Mouse (Mus musculus) limb, embryonic 11.5 days (tissue): ENCODE measurements around the gene Rapgef5. TPM values are rescaled to one million over a fixed set of nuclear protein-coding genes. Genes with fewer than 3 reads are reported as not detected.

Experiments used
- ATAC-seq: fragments of 200-750 bp; cut with Nextera tagmentation; 2 replicates; pipeline ENCODE4 v1.8.0; 2017; ENCODE audit warnings: low read depth; ENCODE audit not compliant: insufficient number of reproducible peaks, low FRiP score, low TSS enrichment
- DNase-seq: peaks from one replicate; pipeline ENCODE4 v3.0.0-alpha.2; 2015; ENCODE audit warnings: low spot score
- H3K27ac ChIP-seq: fragments of 300-500 bp; sonication (generic); replicated peaks from 2 replicates; pipeline ENCODE4 v1.5.1; 2014; ENCODE audit warnings: low read depth, mild to moderate bottlenecking, low read length
- H3K27me3 ChIP-seq: fragments of 300-500 bp; sonication (generic); 2 replicates; pipeline ENCODE4 v1.6.1; 2014; ENCODE audit warnings: mild to moderate bottlenecking, low read length, mixed read lengths; ENCODE audit not compliant: control insufficient read depth, insufficient read depth
- H3K36me3 ChIP-seq: fragments of 300-500 bp; sonication (generic); 2 replicates; pipeline ENCODE4 v1.6.1; 2014; ENCODE audit warnings: mild to moderate bottlenecking, low read length, moderate library complexity, mixed read lengths; ENCODE audit not compliant: control insufficient read depth, insufficient read depth
- H3K4me1 ChIP-seq: fragments of 300-500 bp; sonication (generic); 2 replicates; pipeline ENCODE4 v1.6.1; 2014; ENCODE audit warnings: low read length, mixed read lengths; ENCODE audit not compliant: control insufficient read depth, insufficient read depth
- H3K4me2 ChIP-seq: fragments of 300-500 bp; sonication (generic); 2 replicates; pipeline ENCODE4 v1.6.1; 2014; ENCODE audit warnings: low read depth, mild to moderate bottlenecking, moderate library complexity; ENCODE audit not compliant: severe bottlenecking
- H3K4me3 ChIP-seq: fragments of 300-500 bp; sonication (generic); 2 replicates; pipeline ENCODE4 v1.5.1; 2014; ENCODE audit warnings: low read depth, low read length
- H3K9ac ChIP-seq: fragments of 300-500 bp; sonication (generic); 2 replicates; pipeline ENCODE4 v1.6.1; 2014; ENCODE audit warnings: mild to moderate bottlenecking, low read length
- H3K9me3 ChIP-seq: fragments of 300-500 bp; sonication (generic); 2 replicates; pipeline ENCODE4 v1.6.1; 2016; ENCODE audit warnings: low read length; ENCODE audit not compliant: control insufficient read depth
- WGBS: fragments of 180-500 bp; shearing (Covaris S2); extraction: QIAGEN DNeasy Blood & Tissue Kit; methylation state at CpG from one replicate; pipeline ENCODE4 v1.1.7; 2014; 5-methylcytosine and 5-hydroxymethylcytosine counted together
- polyA plus RNA-seq: library from polyadenylated mRNA; unstranded; fragments of >200 nt; fragmentation: Nextera tagmentation; extraction: Ambion mirVana; gene quantifications from 2 replicates; pipeline ENCODE4 v1.2.1, GENCODE M21; 2014

Rapgef5 gene
- polyA plus RNA-seq, 1 experiment from 2014 or later, result 7.4 TPM

- Histone ChIP-seq H3K27me3 (no peaks in the 10 kb centered on the region), H3K4me1 (no peaks in the 10 kb centered on the region), H3K9ac (no peak overlapping the region), H3K27ac (no peak overlapping the region), H3K9me3 (no peaks in the 10 kb centered on the region), H3K4me2 (no peak overlapping the region), H3K36me3 (no peaks in the 10 kb centered on the region), H3K4me3 (no peak overlapping the region)
- WGBS, result 64% methylated on average over 3 of the region's 3 CpGs
- ATAC-seq, result no peak
- DNase-seq, result no peak
Measured at GRCm38 (mm10) chr12:117605966-117606365, 89.7 kb downstream of the Rapgef5 start.

- 84% methylated on average over 3 of the region's 3 CpGs for WGBS
- Histone ChIP-seq H3K27me3 (no peaks in the 10 kb centered on the region), H3K4me2 (no peak overlapping the region), H3K4me3 (no peak overlapping the region), H3K4me1 (no peaks in the 10 kb centered on the region), H3K9ac (no peak overlapping the region), H3K36me3 (no peaks in the 10 kb centered on the region), H3K27ac (no peak overlapping the region), H3K9me3 (no peaks in the 10 kb centered on the region)
- DNase-seq, result no peak
- no peak for ATAC-seq
Measured at GRCm38 (mm10) chr12:117612715-117613114, 96.4 kb downstream of the Rapgef5 start.

- no peaks in the 10 kb centered on the region for H3K36me3 ChIP-seq
- H3K9ac ChIP-seq, result no peak overlapping the region
- H3K4me3 ChIP-seq, result no peak overlapping the region
- DNase-seq, result no peak
- no peak for ATAC-seq
- H3K27me3 ChIP-seq, result no peaks in the 10 kb centered on the region
- 66% methylated on average over 4 of the region's 4 CpGs for WGBS
- no peak overlapping the region for H3K4me2 ChIP-seq
- H3K9me3 ChIP-seq, result no peaks in the 10 kb centered on the region
- no peaks in the 10 kb centered on the region for H3K4me1 ChIP-seq
- no peak overlapping the region for H3K27ac ChIP-seq
Measured at GRCm38 (mm10) chr12:117619523-117620023, 103.3 kb downstream of the Rapgef5 start.

GRCm38 (mm10) chr12:117622972-117623371 lies 106.7 kb downstream of the Rapgef5 start:
- 80% methylated on average over 2 of the region's 2 CpGs for WGBS
- no peaks in the 10 kb centered on the region for H3K36me3 ChIP-seq
- H3K27me3 ChIP-seq, result no peaks in the 10 kb centered on the region
- ATAC-seq, result no peak
- H3K9me3 ChIP-seq, result no peaks in the 10 kb centered on the region
- no peaks in the 10 kb centered on the region for H3K4me1 ChIP-seq
- H3K9ac ChIP-seq, result no peak overlapping the region
- H3K27ac ChIP-seq, result no peak overlapping the region
- no peak overlapping the region for H3K4me2 ChIP-seq
- no peak overlapping the region for H3K4me3 ChIP-seq
- no peak for DNase-seq

GRCm38 (mm10) chr12:117627311-117627710 lies 111.0 kb downstream of the Rapgef5 start:
- H3K27me3 ChIP-seq, result no peaks in the 10 kb centered on the region
- H3K4me2 ChIP-seq, result no peak overlapping the region
- no peak for ATAC-seq
- DNase-seq, result no peak
- WGBS, result 41% methylated on average over 2 of the region's 2 CpGs
- no peaks in the 10 kb centered on the region for H3K36me3 ChIP-seq
- no peak overlapping the region for H3K27ac ChIP-seq
- H3K9me3 ChIP-seq, result no peaks in the 10 kb centered on the region
- H3K4me3 ChIP-seq, result no peak overlapping the region
- no peak overlapping the region for H3K9ac ChIP-seq
- no peaks in the 10 kb centered on the region for H3K4me1 ChIP-seq

GRCm38 (mm10) chr12:117628321-117629093 lies 112.2 kb downstream of the Rapgef5 start:
- Histone ChIP-seq H3K27me3 (no peaks in the 10 kb centered on the region), H3K4me2 (no peak overlapping the region), H3K4me3 (no peak overlapping the region), H3K36me3 (no peaks in the 10 kb centered on the region), H3K4me1 (no peaks in the 10 kb centered on the region), H3K9me3 (no peaks in the 10 kb centered on the region), H3K27ac (no peak overlapping the region), H3K9ac (no peak overlapping the region)
- WGBS, result 85% methylated on average over 18 of the region's 18 CpGs
- ATAC-seq, result no peak
- no peak for DNase-seq

GRCm38 (mm10) chr12:117632133-117632532 lies 115.9 kb downstream of the Rapgef5 start:
- ATAC-seq (no peak), DNase-seq (no peak)
- no peaks in the 10 kb centered on the region for H3K36me3 ChIP-seq
- 49% methylated on average over 1 of the region's 1 CpGs for WGBS
- no peak overlapping the region for H3K27ac ChIP-seq
- H3K9me3 ChIP-seq, result no peaks in the 10 kb centered on the region
- no peak overlapping the region for H3K4me3 ChIP-seq
- H3K4me1 ChIP-seq, result no peaks in the 10 kb centered on the region
- no peak overlapping the region for H3K4me2 ChIP-seq
- H3K27me3 ChIP-seq, result no peaks in the 10 kb centered on the region
- H3K9ac ChIP-seq, result no peak overlapping the region

- no peak for ATAC-seq
- 83% methylated on average over 2 of the region's 2 CpGs for whole genome bisulfite sequencing
- Histone ChIP-seq H3K4me1 (peaks cover 2% of the 10 kb centered on the region; the same call in 1 of the 2 replicates), H3K27me3 (no peaks in the 10 kb centered on the region), H3K9me3 (no peaks in the 10 kb centered on the region), H3K4me2 (no peak overlapping the region), H3K36me3 (no peaks in the 10 kb centered on the region), H3K4me3 (no peak overlapping the region), H3K27ac (no peak overlapping the region), H3K9ac (no peak overlapping the region)
- no peak for DNase-seq
Measured at GRCm38 (mm10) chr12:117636139-117636772, 120.0 kb downstream of the Rapgef5 start.
